Mouse (Mus musculus) cerebellum, adult 2 months (tissue): ENCODE measurements around the gene Ms4a10. TPM values are rescaled to one million over a fixed set of nuclear protein-coding genes. Genes with fewer than 3 reads are reported as not detected.

ENCODE experiments used
- DNase-seq, 2 experiments: peaks; one replicate each; pipeline ENCODE4 v3.0.0; 2021
- H3K27ac ChIP-seq: fragments of 200-500 bp; 2 replicates; pipeline ENCODE4 v1.5.1; 2012; ENCODE audit warnings: low read length, control low read depth, inconsistent platforms; ENCODE audit not compliant: insufficient read depth
- H3K27me3 ChIP-seq: fragments of 200-500 bp; 2 replicates; pipeline ENCODE4 v1.6.1; 2012; ENCODE audit warnings: inconsistent platforms, mild to moderate bottlenecking, low read length, moderate library complexity; ENCODE audit not compliant: control insufficient read depth, insufficient read depth
- H3K4me1 ChIP-seq: fragments of 200-500 bp; 2 replicates; pipeline ENCODE4 v1.6.1; 2011; ENCODE audit warnings: low read length; ENCODE audit not compliant: control insufficient read depth, insufficient read depth
- H3K4me3 ChIP-seq: fragments of 200-500 bp; replicated peaks from 2 replicates; pipeline ENCODE3; 2011; ENCODE audit warnings: mild to moderate bottlenecking, low read depth, low read length, control low read depth; ENCODE audit not compliant: insufficient read depth
- CTCF ChIP-seq: fragments of 200-500 bp; IDR thresholded peaks from 2 replicates; pipeline ENCODE4 v1.5.1; 2011; ENCODE audit warnings: low read depth, mild to moderate bottlenecking, control low read depth, low read length, moderate library complexity, borderline replicate concordance; ENCODE audit not compliant: insufficient read depth
- POLR2A ChIP-seq: fragments of 200-500 bp; IDR thresholded peaks from 2 replicates; pipeline ENCODE4 v1.6.1; 2011; ENCODE audit warnings: low read length, control low read depth, borderline replicate concordance; ENCODE audit not compliant: insufficient read depth
- WGBS: fragments of 180-500 bp; shearing (Covaris S2); methylation state at CpG from one replicate; pipeline ENCODE4 v1.1.7; 2018; 5-methylcytosine and 5-hydroxymethylcytosine counted together
- polyA plus RNA-seq: library from polyadenylated mRNA; depleted of rRNA; stranded (reverse); fragments of >200 nt; gene quantifications from 2 replicates; pipeline ENCODE4 v1.2.3, GENCODE M21; 2012

The Ms4a10 gene
- polyA plus RNA-seq, 1 experiment: not detected

- Histone ChIP-seq H3K4me1 (0 out of 2 replicates have a peak, but pooled peaks cover 3% of the 10 kb centered on the region), H3K27me3 (no peaks in the 10 kb centered on the region), H3K4me3 (peak overlapping the region; percentile 22), H3K27ac (no peak overlapping the region)
- no peak for DNase-seq
- WGBS: 9% methylated on average over 40 of the region's 40 CpGs
- no peak; the same call in 1 of the 2 replicates for TF ChIP-seq POLR2A
- TF ChIP-seq CTCF: no peak
Observed at GRCm38 (mm10) chr19:10940801-10941457, 33.5 kb downstream of the Ms4a10 start.

- Histone ChIP-seq H3K4me1 (0 out of 2 replicates have a peak, but pooled peaks cover 3% of the 10 kb centered on the region), H3K27me3 (no peaks in the 10 kb centered on the region), H3K27ac (no peak overlapping the region), H3K4me3 (peak overlapping the region; percentile 22)
- DNase-seq: peak; percentile 86 to 87
- 11% methylated on average over 37 of the region's 37 CpGs for WGBS
- TF ChIP-seq CTCF: peak; percentile 87
- TF ChIP-seq POLR2A: no peak; the same call in 1 of the 2 replicates
Observed at GRCm38 (mm10) chr19:10940097-10940800, 34.2 kb downstream of the Ms4a10 start.

GRCm38 (mm10) chr19:10938771-10939170, 35.7 kb downstream of the Ms4a10 start:
- no peak for DNase-seq
- TF ChIP-seq POLR2A: no peak
- WGBS: 85% methylated on average over 3 of the region's 3 CpGs
- Histone ChIP-seq H3K27me3 (no peaks in the 10 kb centered on the region), H3K27ac (no peak overlapping the region), H3K4me3 (no peak overlapping the region), H3K4me1 (0 out of 2 replicates have a peak, but pooled peaks cover 3% of the 10 kb centered on the region)

- no peaks in the 10 kb centered on the region for H3K27me3 ChIP-seq
- no peak for DNase-seq
- WGBS: 51% methylated on average over 5 of the region's 5 CpGs
- H3K4me3 ChIP-seq: no peak within 1 kb of the TSS
- H3K27ac ChIP-seq: no peak within 1 kb of the TSS
- 0 out of 2 replicates have a peak, but pooled peaks cover 3% of the 10 kb centered on the region for H3K4me1 ChIP-seq
- TF ChIP-seq POLR2A (no peak), CTCF (no peak)
Observed at GRCm38 (mm10) chr19:10937110-10937563, 37.3 kb downstream of the Ms4a10 start, which contains the start of gene Ptgdr2. Ptgdr2 (plus strand) TSS chr19:10937160.

- no peak for DNase-seq
- TF ChIP-seq CTCF (no peak), POLR2A (no peak)
- H3K4me1 ChIP-seq: 0 out of 2 replicates have a peak, but pooled peaks cover 3% of the 10 kb centered on the region
- H3K27me3 ChIP-seq: no peaks in the 10 kb centered on the region
- no peak overlapping the region for H3K27ac ChIP-seq
- WGBS: 84% methylated on average over 5 of the region's 5 CpGs
- H3K4me3 ChIP-seq: no peak overlapping the region
Observed at GRCm38 (mm10) chr19:10936077-10936476, 38.4 kb downstream of the Ms4a10 start.

GRCm38 (mm10) chr19:10935029-10935428, 39.4 kb downstream of the Ms4a10 start:
- 0 out of 2 replicates have a peak, but pooled peaks cover under 1% of the 10 kb centered on the region for H3K4me1 ChIP-seq
- 19% methylated on average over 5 of the region's 5 CpGs for WGBS
- no peak overlapping the region for H3K4me3 ChIP-seq
- H3K27ac ChIP-seq: no peak overlapping the region
- TF ChIP-seq POLR2A: no peak
- TF ChIP-seq CTCF: no peak
- H3K27me3 ChIP-seq: no peaks in the 10 kb centered on the region
- DNase-seq: no peak

GRCm38 (mm10) chr19:10930641-10931040, 43.8 kb downstream of the Ms4a10 start:
- no peak overlapping the region for H3K27ac ChIP-seq
- WGBS: 77% methylated on average over 2 of the region's 2 CpGs
- TF ChIP-seq CTCF (no peak), POLR2A (no peak)
- no peaks in the 10 kb centered on the region for H3K4me1 ChIP-seq
- H3K27me3 ChIP-seq: no peaks in the 10 kb centered on the region
- H3K4me3 ChIP-seq: no peak overlapping the region
- DNase-seq: no peak
